Mouse (Mus musculus) MEL (cell line): Measurements from ENCODE around the gene Ier2. TPM values are rescaled to one million over a fixed set of nuclear protein-coding genes. Genes with fewer than 3 reads are reported as not detected.

Experiments
- DNase-seq: peaks from one replicate; pipeline ENCODE4 v3.0.0; 2011; ENCODE audit warnings: low read depth, low spot score
- H3K27ac ChIP-seq: 2 replicates; pipeline ENCODE4 v1.5.1; 2012; ENCODE audit warnings: low read depth, mild to moderate bottlenecking, control low read depth, low read length, moderate library complexity; ENCODE audit not compliant: control insufficient read depth
- H3K27me3 ChIP-seq, 2 experiments: fragments of 150-350 bp in 1 of 2; sonication (generic) in 1 of 2; 2 replicates each; pipeline ENCODE4 v1.6.1; 2012; ENCODE audit warnings: low read length in 2 of 2, mild to moderate bottlenecking in 2 of 2, improper control_type of control experiment in 1 of 2, moderate library complexity in 1 of 2; ENCODE audit not compliant: insufficient read depth in 2 of 2, control insufficient read depth in 1 of 2
- H3K36me3 ChIP-seq, 2 experiments: 2 replicates each; pipeline ENCODE4 v1.6.1; 2012 to 2014; ENCODE audit warnings: low read length in 2 of 2, improper control_type of control experiment in 1 of 2, inconsistent platforms in 1 of 2, mild to moderate bottlenecking in 1 of 2; ENCODE audit not compliant: insufficient read depth in 2 of 2, control insufficient read depth in 1 of 2
- H3K4me1 ChIP-seq, 2 experiments: fragments of 150-350 bp in 1 of 2; sonication (generic) in 1 of 2; 2 replicates each; pipeline ENCODE4 v1.6.1; 2012; ENCODE audit warnings: low read length in 2 of 2, improper control_type of control experiment in 1 of 2, mild to moderate bottlenecking in 1 of 2; ENCODE audit not compliant: insufficient read depth in 2 of 2, control insufficient read depth in 1 of 2
- H3K4me3 ChIP-seq, 2 experiments: fragments of 150-350 bp in 1 of 2; sonication (generic) in 1 of 2; 2 replicates each; pipeline ENCODE4 v1.5.1; 2012; ENCODE audit warnings: low read depth in 2 of 2, low read length in 2 of 2, mild to moderate bottlenecking in 2 of 2, moderate library complexity in 2 of 2, control low read depth in 1 of 2, improper control_type of control experiment in 1 of 2; ENCODE audit not compliant: control insufficient read depth in 1 of 2, insufficient read depth in 1 of 2
- H3K79me2 ChIP-seq: 2 replicates; pipeline ENCODE4 v1.6.1; 2012; ENCODE audit warnings: mild to moderate bottlenecking, low read length, moderate library complexity; ENCODE audit not compliant: control insufficient read depth, poor library complexity, insufficient read depth
- H3K9ac ChIP-seq: 2 replicates; pipeline ENCODE4 v1.6.1; 2012; ENCODE audit warnings: low read depth, mild to moderate bottlenecking, control low read depth, low read length, moderate library complexity; ENCODE audit not compliant: control insufficient read depth, poor library complexity, severe bottlenecking
- H3K9me3 ChIP-seq: fragments of 150-350 bp; sonication (generic); replicated peaks from 2 replicates; pipeline ENCODE4 v1.6.1; 2012; ENCODE audit warnings: mild to moderate bottlenecking, low read length, improper control_type of control experiment, moderate library complexity; ENCODE audit not compliant: insufficient read depth
- BHLHE40 ChIP-seq: IDR thresholded peaks from 2 replicates; pipeline ENCODE4 v1.6.1; 2012; ENCODE audit warnings: low read depth, mild to moderate bottlenecking, inconsistent platforms, low read length, improper control_type of control experiment, borderline replicate concordance
- CHD2 ChIP-seq: IDR thresholded peaks from 2 replicates; pipeline ENCODE4 v1.6.1; 2011; ENCODE audit warnings: low read length, improper control_type of control experiment
- CTCF ChIP-seq, 3 experiments: IDR thresholded peaks in 2 of 3; conservative IDR thresholded peaks in 1 of 3; 2 replicates each; pipeline ENCODE4 v1.5.1; 2011 to 2012; ENCODE audit warnings: low read length in 3 of 3, low read depth in 2 of 3, mild to moderate bottlenecking in 2 of 3, improper control_type of control experiment in 1 of 3, inconsistent platforms in 1 of 3, mixed read lengths in 1 of 3, moderate library complexity in 1 of 3; ENCODE audit not compliant: control insufficient read depth in 1 of 3, insufficient read depth in 1 of 3, poor library complexity in 1 of 3, severe bottlenecking in 1 of 3
- ELF1 ChIP-seq: IDR thresholded peaks from 2 replicates; pipeline ENCODE4 v1.6.1; 2014; ENCODE audit warnings: low read depth, mild to moderate bottlenecking, inconsistent platforms, low read length, improper control_type of control experiment, moderate library complexity
- EP300 ChIP-seq, 2 experiments: IDR thresholded peaks; 2 replicates each; pipeline ENCODE4 v1.6.1; 2011; ENCODE audit warnings: improper control_type of control experiment in 2 of 2, low read length in 2 of 2, low read depth in 1 of 2, mild to moderate bottlenecking in 1 of 2
- ETS1 ChIP-seq: IDR thresholded peaks from 2 replicates; pipeline ENCODE4 v1.6.1; 2012; ENCODE audit warnings: low read depth, mild to moderate bottlenecking, inconsistent platforms, low read length, improper control_type of control experiment, moderate library complexity
- GABPA ChIP-seq: IDR thresholded peaks from 2 replicates; pipeline ENCODE4 v1.6.1; 2012; ENCODE audit warnings: low read depth, mild to moderate bottlenecking, inconsistent platforms, low read length, improper control_type of control experiment, moderate library complexity
- GATA1 ChIP-seq: IDR thresholded peaks from 2 replicates; pipeline ENCODE4 v1.6.1; 2011; ENCODE audit warnings: low read depth, low read length, improper control_type of control experiment
- HCFC1 ChIP-seq: IDR thresholded peaks from 2 replicates; pipeline ENCODE4 v1.6.1; 2012; ENCODE audit warnings: low read depth, mild to moderate bottlenecking, inconsistent platforms, low read length, improper control_type of control experiment, moderate library complexity
- MAFK ChIP-seq: IDR thresholded peaks from 2 replicates; pipeline ENCODE4 v1.6.1; 2011; ENCODE audit warnings: low read depth, mild to moderate bottlenecking, low read length, improper control_type of control experiment, borderline replicate concordance
- MAX ChIP-seq: IDR thresholded peaks from 2 replicates; pipeline ENCODE4 v1.6.1; 2011; ENCODE audit warnings: low read length, improper control_type of control experiment
- MAZ ChIP-seq: IDR thresholded peaks from 2 replicates; pipeline ENCODE4 v1.6.1; 2012; ENCODE audit warnings: low read depth, mild to moderate bottlenecking, inconsistent platforms, low read length, improper control_type of control experiment
- MEF2A ChIP-seq: IDR thresholded peaks from 2 replicates; pipeline ENCODE4 v1.6.1; 2014; ENCODE audit warnings: low read depth, mild to moderate bottlenecking, inconsistent platforms, low read length, improper control_type of control experiment; ENCODE audit not compliant: poor library complexity, insufficient replicate concordance, severe bottlenecking; ENCODE audit errors: extremely low read depth
- MXI1 ChIP-seq: IDR thresholded peaks from 2 replicates; pipeline ENCODE4 v1.6.1; 2011; ENCODE audit warnings: mild to moderate bottlenecking, low read depth, low read length, improper control_type of control experiment
- MYB ChIP-seq: IDR thresholded peaks from 2 replicates; pipeline ENCODE4 v1.6.1; 2011; ENCODE audit warnings: mild to moderate bottlenecking, low read depth, low read length, improper control_type of control experiment
- MYC ChIP-seq: IDR thresholded peaks from 2 replicates; pipeline ENCODE4 v1.6.1; 2011; ENCODE audit warnings: low read depth, mild to moderate bottlenecking, low read length, improper control_type of control experiment, moderate library complexity
- NELFE ChIP-seq: IDR thresholded peaks from 2 replicates; pipeline ENCODE4 v1.6.1; 2011; ENCODE audit warnings: low read depth, low read length, improper control_type of control experiment
- NRF1 ChIP-seq: IDR thresholded peaks from 2 replicates; pipeline ENCODE4 v1.6.1; 2014; ENCODE audit warnings: low read depth, mild to moderate bottlenecking, inconsistent platforms, low read length, improper control_type of control experiment, moderate library complexity; ENCODE audit not compliant: poor library complexity, insufficient read depth, severe bottlenecking
- POLR2AphosphoS2 ChIP-seq: IDR thresholded peaks from 2 replicates; pipeline ENCODE4 v1.6.1; 2011; ENCODE audit warnings: low read length, improper control_type of control experiment
- POLR2AphosphoS5 ChIP-seq: IDR thresholded peaks from 2 replicates; pipeline ENCODE4 v1.6.1; 2012; ENCODE audit warnings: low read depth, borderline replicate concordance, mild to moderate bottlenecking, inconsistent platforms, low read length, moderate library complexity, mixed read lengths
- RAD21 ChIP-seq: IDR thresholded peaks from 2 replicates; pipeline ENCODE4 v1.6.1; 2011; ENCODE audit warnings: mild to moderate bottlenecking, low read depth, low read length, improper control_type of control experiment
- RCOR1 ChIP-seq: IDR thresholded peaks from 2 replicates; pipeline ENCODE4 v1.6.1; 2012; ENCODE audit warnings: low read depth, mild to moderate bottlenecking, inconsistent platforms, low read length, improper control_type of control experiment
- SIN3A ChIP-seq: IDR thresholded peaks from 2 replicates; pipeline ENCODE4 v1.6.1; 2012; ENCODE audit warnings: low read length, improper control_type of control experiment, inconsistent platforms
- SMC3 ChIP-seq: IDR thresholded peaks from 2 replicates; pipeline ENCODE4 v1.6.1; 2011; ENCODE audit warnings: low read depth, low read length, improper control_type of control experiment
- TAL1 ChIP-seq: IDR thresholded peaks from 2 replicates; pipeline ENCODE4 v1.6.1; 2012; ENCODE audit warnings: mild to moderate bottlenecking, inconsistent platforms, low read length, moderate library complexity, mixed read lengths
- TBP ChIP-seq: IDR thresholded peaks from 2 replicates; pipeline ENCODE4 v1.8.0; 2011; ENCODE audit warnings: low read depth, low read length, improper control_type of control experiment
- TCF12 ChIP-seq: IDR thresholded peaks from 2 replicates; pipeline ENCODE4 v1.6.1; 2014; ENCODE audit warnings: low read depth, mild to moderate bottlenecking, inconsistent platforms, low read length, improper control_type of control experiment, moderate library complexity
- USF2 ChIP-seq, 2 experiments: IDR thresholded peaks; 2 replicates each; pipeline ENCODE4 v1.6.1; 2011 to 2012; ENCODE audit warnings: improper control_type of control experiment in 2 of 2, low read length in 2 of 2, borderline replicate concordance in 1 of 2, inconsistent platforms in 1 of 2, low read depth in 1 of 2, mild to moderate bottlenecking in 1 of 2; ENCODE audit not compliant: insufficient read depth in 1 of 2
- ZC3H11A ChIP-seq: IDR thresholded peaks from 2 replicates; pipeline ENCODE4 v1.6.1; 2012; ENCODE audit warnings: low read depth, mild to moderate bottlenecking, inconsistent platforms, low read length, improper control_type of control experiment
- polyA plus RNA-seq, 2 experiments: library from polyadenylated mRNA; stranded (reverse) in 1 of 2; unstranded in 1 of 2; fragments of >175 nt in 1 of 2; fragments of >200 nt in 1 of 2; gene quantifications; 2 replicates each; pipeline versions ENCODE4 v1.2.1 to v1.2.4; 2012; ENCODE audit warnings: low replicate concordance in 2 of 2, low read depth in 1 of 2; ENCODE audit not compliant: insufficient read length in 2 of 2, insufficient read depth in 1 of 2, missing spikeins in 1 of 2
- total RNA-seq: library from RNA; depleted of rRNA; stranded (reverse); fragments of 300-350 nt; gene quantifications from 2 replicates; pipeline ENCODE4 v1.2.3, GENCODE M21; 2012

Gene Ier2
- total and polyA plus RNA-seq, 3 experiments = 22.5 to 258 (median 37.7) TPM

- TF ChIP-seq GABPA = no peak
- TF ChIP-seq MAZ = no peak
- TF ChIP-seq NRF1 = no peak
- no peak for TF ChIP-seq MEF2A
- TF ChIP-seq, all 39 proteins: peak for 0
- H3K4me1 ChIP-seq = peaks cover 0 to 2% of the 10 kb centered on the region in 2 experiments; a peak in 1 of 4 replicates
- H3K9me3 ChIP-seq = no peaks in the 10 kb centered on the region
- H3K9ac ChIP-seq = no peak overlapping the region
- DNase-seq = no peak
- peaks cover 5% of the 10 kb centered on the region; the same call in 1 of the 2 replicates for H3K79me2 ChIP-seq
- H3K36me3 ChIP-seq = peaks cover 0 to 4% of the 10 kb centered on the region in 2 experiments; a peak in 2 of 4 replicates
- no peak overlapping the region for H3K27ac ChIP-seq
- H3K27me3 ChIP-seq = no peaks in the 10 kb centered on the region
- no peak overlapping the region for H3K4me3 ChIP-seq
These were observed 47.3 kb upstream of the Ier2 start for GRCm38 (mm10) chr8:84709931-84710330.

GRCm38 (mm10) chr8:84708774-84709475 is 46.3 kb upstream of the Ier2 start:
- no peaks in the 10 kb centered on the region for H3K9me3 ChIP-seq
- H3K79me2 ChIP-seq = peaks cover 10% of the 10 kb centered on the region
- H3K27ac ChIP-seq = no peak overlapping the region
- peaks cover 0 to 2% of the 10 kb centered on the region in 2 experiments; a peak in 1 of 4 replicates for H3K4me1 ChIP-seq
- H3K27me3 ChIP-seq = no peaks in the 10 kb centered on the region
- no peak overlapping the region for H3K4me3 ChIP-seq
- peak; percentile 86 for DNase-seq
- no peak overlapping the region for H3K9ac ChIP-seq
- peaks cover 0 to 4% of the 10 kb centered on the region in 2 experiments; a peak in 1 of 4 replicates for H3K36me3 ChIP-seq
- no peak for TF ChIP-seq MYC
- no peak for TF ChIP-seq USF2 (IDR thresholded peaks at IDR 0.05; ENCODE audit: borderline replicate concordance in 1 of 2, insufficient read depth in 1 of 2, low read depth in 1 of 2, low read length in 2 of 2)
- no peak for TF ChIP-seq HCFC1
- no peak for TF ChIP-seq GATA1
- TF ChIP-seq GABPA = no peak
- no peak for TF ChIP-seq NELFE
- TF ChIP-seq TAL1 = no peak
- TF ChIP-seq ETS1 = no peak
- peak; percentile 99 for TF ChIP-seq SMC3
- TF ChIP-seq POLR2AphosphoS5 = no peak
- peak; percentile 68; the same call in 1 of the 2 replicates for TF ChIP-seq SIN3A
- peak; percentile 96 for TF ChIP-seq ZC3H11A
- peak; percentile 88 to 99 (median 96) for TF ChIP-seq CTCF (IDR thresholded peaks at IDR 0.05 in 2 of 3, conservative IDR thresholded peaks at IDR 0.05 in 1 of 3; ENCODE audit: control insufficient read depth in 1 of 3, insufficient read depth in 1 of 3, low read depth in 2 of 3, low read length in 3 of 3, poor library complexity in 1 of 3, severe bottlenecking in 1 of 3)
- no peak for TF ChIP-seq MAFK
- TF ChIP-seq BHLHE40 = no peak
- no peak for TF ChIP-seq MXI1
- no peak; the same call in 1 of the 2 replicates for TF ChIP-seq ELF1
- no peak for TF ChIP-seq TCF12
- TF ChIP-seq EP300 (IDR thresholded peaks at IDR 0.05; ENCODE audit: low read depth in 1 of 2, low read length in 2 of 2) = no peak
- no peak for TF ChIP-seq MAX
- no peak for TF ChIP-seq POLR2AphosphoS2
- TF ChIP-seq NRF1 = no peak
- TF ChIP-seq MEF2A = no peak
- peak; percentile 98 for TF ChIP-seq RAD21
- no peak for TF ChIP-seq TBP
- TF ChIP-seq RCOR1 = no peak
- no peak for TF ChIP-seq MYB
- no peak for TF ChIP-seq MAZ
- no peak for TF ChIP-seq CHD2
